Mouse (Mus musculus) CD4-positive, CD25-positive, alpha-beta regulatory T cell, adult 9 weeks (primary cell): Measurements from ENCODE around the gene Porcn. TPM values are rescaled to one million over a fixed set of nuclear protein-coding genes. Genes with fewer than 3 reads are reported as not detected.

Source experiments
- polyA plus RNA-seq: library from polyadenylated mRNA; unstranded; fragments of 100-300 nt; shearing (Covaris generic); gene quantifications from one replicate; pipeline ENCODE4 v1.2.1, GENCODE M21; 2017

Gene Porcn
- polyA plus RNA-seq, result not detected

DNA sequence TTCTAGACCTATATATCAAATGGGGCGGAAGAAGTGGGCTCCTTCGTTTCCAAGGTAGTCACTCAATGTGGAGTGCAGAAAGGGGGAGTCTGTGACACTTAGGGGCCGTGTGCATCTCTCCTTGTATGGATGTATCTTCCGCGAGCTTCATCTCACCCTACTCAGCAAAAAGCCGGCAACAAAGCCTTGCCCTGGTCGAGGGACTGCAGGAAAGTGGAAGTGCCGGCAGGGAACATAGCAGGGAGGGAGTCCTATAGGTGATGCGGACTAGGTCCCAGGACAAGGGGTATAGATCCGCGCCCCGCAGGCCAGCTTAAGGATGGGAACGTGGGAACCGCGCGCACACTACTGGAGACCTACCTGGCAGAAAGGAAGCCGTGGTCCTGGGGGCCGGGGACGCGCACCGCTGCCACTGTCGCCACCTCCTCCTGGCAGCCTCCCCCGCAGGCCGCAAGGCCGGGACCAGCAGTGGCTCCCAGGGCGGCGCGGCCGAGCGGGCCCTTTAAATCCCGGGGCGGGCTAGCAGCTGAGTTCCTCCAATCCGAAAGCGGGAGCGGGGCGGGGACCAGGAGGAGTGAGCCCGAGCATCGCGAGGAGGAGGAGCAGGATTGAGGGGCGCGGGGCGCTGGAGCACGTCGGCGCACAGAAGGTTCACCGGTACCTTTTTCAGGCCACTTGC is at the start of gene Porcn:
Porcn (minus strand) TSS at position 511 of the 679 bp plus-strand sequence.

DNA sequence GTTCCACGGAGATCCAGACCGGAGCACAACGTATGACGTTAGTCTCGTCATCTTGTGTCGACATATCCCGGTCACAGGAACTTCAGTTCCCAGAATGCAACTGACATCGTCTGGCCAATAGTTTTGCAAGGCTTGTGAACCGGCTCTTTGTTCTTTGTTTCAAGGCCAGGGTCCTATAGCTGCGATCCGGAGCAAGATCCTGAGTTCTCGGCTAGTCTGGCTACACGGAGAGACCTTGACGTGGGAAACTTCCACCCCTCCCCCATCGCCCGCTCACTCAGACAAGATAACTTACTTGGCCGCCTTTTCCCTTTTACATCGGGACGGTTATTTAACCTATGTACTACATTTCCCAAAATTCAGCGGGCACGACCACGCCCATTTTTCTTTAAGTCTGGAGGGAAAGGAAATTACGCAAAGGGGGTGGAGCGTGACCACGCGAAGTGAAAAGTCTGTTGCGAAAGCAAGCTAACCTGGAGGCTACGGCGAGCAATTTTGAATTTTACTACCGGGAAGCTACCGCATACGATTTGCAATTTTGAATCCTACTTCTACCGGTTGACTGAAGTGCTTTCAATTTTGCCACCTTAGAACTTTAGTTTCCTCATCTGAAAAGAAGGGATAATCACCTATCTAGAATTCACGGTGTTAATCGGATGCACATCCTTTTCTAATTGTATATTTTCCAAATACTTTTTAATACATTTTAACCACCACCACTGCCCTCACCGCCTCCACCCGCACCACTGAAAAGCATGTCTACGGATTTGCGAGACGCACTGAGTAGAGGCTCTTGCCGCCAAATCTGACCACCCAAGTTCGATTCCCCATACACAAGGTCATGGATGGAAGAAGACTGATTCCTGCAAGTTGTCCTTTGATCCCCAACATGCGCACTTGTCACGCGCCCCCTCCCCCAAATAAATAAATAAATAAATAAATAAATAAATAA is 46.3 kb upstream of the Porcn start, which contains the start of gene Ftsj1:
Ftsj1 (minus strand) TSS at position 73 of the 952 bp plus-strand sequence.

DNA sequence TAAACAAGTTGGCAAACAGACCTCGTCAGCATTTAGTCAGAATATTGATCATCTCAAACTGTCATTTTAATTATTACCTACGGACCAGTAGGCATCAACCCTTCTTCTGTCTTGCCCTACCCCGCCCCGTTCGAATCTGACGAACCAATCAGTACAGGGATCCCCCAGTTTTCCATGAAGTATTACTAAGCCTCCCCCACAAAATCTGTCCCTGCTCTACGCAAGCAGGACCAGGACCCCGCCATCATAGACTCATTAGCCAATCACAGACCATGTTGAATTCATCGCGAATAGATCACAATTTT is 13.0 kb downstream of the Porcn start, which contains the start of gene Ebp:
Ebp (minus strand) TSS at position 94 of the 305 bp plus-strand sequence.

DNA sequence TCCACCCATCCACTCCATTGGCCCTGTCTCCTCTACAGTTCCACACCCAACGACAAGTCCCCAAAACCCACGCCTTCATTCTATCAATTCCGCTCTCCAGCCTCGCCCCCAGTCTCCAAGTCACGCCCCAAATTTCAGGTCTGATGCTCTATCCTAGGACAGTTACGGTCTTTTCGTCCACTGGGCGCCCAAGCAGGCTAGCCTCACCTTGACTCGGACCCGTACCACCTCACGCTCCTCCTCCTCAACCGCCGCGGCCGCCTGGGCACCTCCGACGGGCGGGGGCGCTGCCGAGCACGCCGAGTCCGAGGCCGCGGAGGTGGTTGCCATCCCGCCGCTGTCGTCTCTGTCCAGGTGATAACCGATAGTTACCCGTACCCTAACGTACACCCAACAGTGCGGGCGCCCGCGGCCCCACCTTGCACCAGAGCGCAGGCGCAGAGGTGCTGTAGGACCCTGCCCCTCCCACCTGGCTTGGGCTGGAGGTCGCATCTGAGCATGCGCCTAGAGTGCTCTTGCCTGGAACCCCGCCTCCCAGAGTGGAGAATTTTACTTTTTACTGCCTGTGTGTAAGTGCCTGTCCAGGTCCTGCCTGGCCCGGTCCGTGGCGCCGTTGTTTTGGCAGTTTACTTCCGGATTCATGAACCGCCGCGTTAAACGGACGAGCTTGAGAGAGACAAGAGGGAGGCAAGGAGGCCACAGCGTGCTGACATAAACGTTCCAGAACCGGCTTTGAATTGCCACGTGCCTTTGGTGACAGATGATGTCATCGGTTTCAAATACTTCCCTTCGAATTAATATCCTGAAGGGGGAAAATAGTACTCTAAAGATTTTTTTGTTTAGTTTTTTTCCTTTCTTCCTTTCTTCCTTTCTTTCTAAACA is 30.6 kb downstream of the Porcn start, which contains the start of gene Tbc1d25:
Tbc1d25 (minus strand) TSS at position 678 of the 882 bp plus-strand sequence.

DNA sequence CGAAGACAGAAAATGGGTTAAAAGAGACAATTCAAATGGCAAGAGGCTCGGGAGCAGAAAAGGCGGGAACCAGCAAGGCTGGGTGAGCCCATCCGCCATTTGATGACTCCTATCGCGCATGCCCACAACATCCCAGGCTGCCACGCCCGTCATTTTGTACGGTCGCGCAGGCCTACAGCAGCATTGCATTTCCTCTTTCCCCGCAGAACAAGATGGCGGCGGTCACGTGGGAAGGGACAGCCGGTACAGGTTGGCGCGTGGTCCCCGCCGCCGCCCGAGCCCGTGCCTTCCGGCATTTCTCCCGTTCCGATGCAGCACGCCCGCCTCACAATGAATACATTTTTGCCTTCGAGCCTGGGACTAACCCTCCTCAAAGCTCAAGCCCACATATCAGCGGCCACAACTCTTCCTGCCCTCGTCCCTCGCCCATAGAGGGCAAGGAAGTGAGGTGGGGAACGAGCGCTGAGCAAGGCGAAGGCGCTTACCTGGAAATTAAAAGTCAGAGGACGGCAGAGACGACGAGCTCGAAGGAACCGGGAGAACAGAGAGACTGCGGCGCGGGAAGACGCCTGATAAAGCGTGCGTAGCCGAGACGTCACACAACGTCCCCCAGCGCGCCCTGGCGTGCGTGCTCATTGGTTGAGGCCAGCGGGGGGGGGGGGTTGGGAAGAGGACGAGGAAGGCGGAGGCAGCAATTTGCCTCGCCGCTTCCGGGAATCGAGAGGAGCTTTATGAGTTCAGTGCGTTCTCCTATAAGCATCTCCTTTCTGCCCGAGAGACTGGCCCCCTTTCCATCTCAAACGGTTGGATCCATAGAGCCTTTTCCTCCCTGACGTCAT is 61.0 kb downstream of the Porcn start, which contains the start of gene Rbm3:
Rbm3 (minus strand) TSS at position 728 of the 839 bp plus-strand sequence.

Other genes with a start within 250 kb of the Porcn start
- 49.0 TPM for gene Gata1, start 228.5 kb downstream of the Porcn start, polyA plus RNA-seq
- not detected for gene Glod5, start 188.0 kb downstream of the Porcn start, polyA plus RNA-seq
- gene Suv39h1, start 131.8 kb downstream of the Porcn start, polyA plus RNA-seq, result 27.3 TPM
- gene Was, start 116.0 kb downstream of the Porcn start, polyA plus RNA-seq, result 106 TPM
- 29.1 TPM for gene Wdr13, start 73.6 kb downstream of the Porcn start, polyA plus RNA-seq
- 775 TPM for gene Rbm3, start 60.6 kb downstream of the Porcn start, polyA plus RNA-seq
- gene Tbc1d25, start 30.3 kb downstream of the Porcn start, polyA plus RNA-seq, result 11.9 TPM
- gene Ebp, start 13.0 kb downstream of the Porcn start, polyA plus RNA-seq, result 166 TPM
- gene Ftsj1, start 45.9 kb upstream of the Porcn start, polyA plus RNA-seq, result 24.4 TPM
- gene Slc38a5, start 64.6 kb upstream of the Porcn start, polyA plus RNA-seq, result not detected
- gene Ssxb10, start 120.9 kb upstream of the Porcn start, polyA plus RNA-seq, result not detected
- gene Ssxb9, start 160.5 kb upstream of the Porcn start, polyA plus RNA-seq, result not detected
- not detected for gene Ssxb1, start 206.8 kb upstream of the Porcn start, polyA plus RNA-seq